22 mouse cellular contexts compared by ENCODE assay signal in genomic region chr13:101954521-101954920, GRCm38 (mm10).
A peak's percentile ranks its signal among the peaks of the same experiment; 100 is the strongest.
DNase-seq lines count a peak whose midpoint lies in the region; ATAC-seq lines count a peak whose summit lies in the region.
"Had no signal": no experiment of that assay in that cellular context is flagged by ENCODE, and none has a peak within 500 bp of the region (broad histone marks: within the 10 kb centered on the region; RNA-seq: fewer than 3 reads in every experiment).

No protein-coding gene starts in this region.

- no peak for ATAC-seq in neural tube, embryonic 15.5 days (ENCODE audit: low FRiP score)
- ATAC-seq: activated CD4-positive, CD25-positive, alpha-beta regulatory T cell, adult 4 months; CD4-positive, CD25-positive, alpha-beta regulatory T cell, adult 4 months; Patski had no signal

- H3K4me1 ChIP-seq in neural tube, embryonic 15.5 days: peaks cover 8% of the 10 kb centered on the region; the same call in 1 of the 2 replicates

- no peak overlapping the region for H3K9ac ChIP-seq in neural tube, embryonic 15.5 days (replicated peaks)

- no peaks in the 10 kb centered on the region for H3K9me3 ChIP-seq in neural tube, embryonic 15.5 days (replicated peaks)
- H3K9me3 ChIP-seq: G1E had no signal

- H3K27me3 ChIP-seq in neural tube, embryonic 15.5 days (replicated peaks): no peaks in the 10 kb centered on the region
- H3K27me3 ChIP-seq: CH12.LX, Patski had no signal

- H3K36me3 ChIP-seq in neural tube, embryonic 15.5 days: no peaks in the 10 kb centered on the region
- H3K36me3 ChIP-seq: G1E had no signal

- 58% methylated on average over 3 of the region's 3 CpGs for WGBS in neural tube, embryonic 15.5 days

- H3K27ac ChIP-seq in neural tube, embryonic 15.5 days (replicated peaks): no peak overlapping the region

- peak; percentile 90 for DNase-seq in Muller cell, postnatal 12 days (ENCODE audit: inconsistent ontology term)
- DNase-seq in retina, embryonic 14.5 days (ENCODE audit: low spot score): peak; percentile 52
- DNase-seq in retina, postnatal 1 day: peak; percentile 74
- DNase-seq in adrenal gland, postnatal 14 days: no peak
- DNase-seq in thymus, postnatal 14 days: no peak
- DNase-seq: adrenal gland, adult 2 months; adrenal gland, adult 8-10 months; adrenal gland, postnatal 10 days; adrenal gland, postnatal 25 days; adrenal gland, postnatal 36 days; B cell, adult 2 months; cerebellum, adult 11 months; cerebellum, adult 11-12 months; cerebellum, adult 18-20 months; cerebellum, adult 2 months; cerebellum, adult 8-10 months had no signal

- H3K4me2 ChIP-seq in neural tube, embryonic 15.5 days: no peak overlapping the region

- H3K4me3 ChIP-seq in neural tube, embryonic 15.5 days (replicated peaks): no peak overlapping the region

Comparison
In these comparisons a context has a peak if more than half of its experiments do, and no peak if none do; other contexts are left out.
1. DNase-seq: peak in Muller cell, postnatal 12 days (single experiment), retina, embryonic 14.5 days (single experiment) and retina, postnatal 1 day (single experiment); none in adrenal gland, postnatal 14 days (single experiment) and thymus, postnatal 14 days (single experiment).